Mouse (Mus musculus): ENCODE results near the gene Nol10. TPM values are rescaled to one million over a fixed set of nuclear protein-coding genes. Genes with fewer than 3 reads are reported as not detected.
"Not testable (repeated sequence)": the region's sequence is repeated elsewhere in the genome, so short reads cannot be mapped to it uniquely, and the experiment has no call there.

Nol10 gene
- polyA plus RNA-seq, 1 experiment from 2014 or later: 28.1 TPM

GRCm38 (mm10) chr12:17464550-17464949 is 116.3 kb downstream of the Nol10 start:
- not testable (repeated sequence) for H3K4me3 ChIP-seq (ENCODE audit: low read depth, low read length); H3K9ac ChIP-seq (ENCODE audit: low read depth, low read length); H3K36me3 ChIP-seq (ENCODE audit: control insufficient read depth, insufficient read depth, low read length); ATAC-seq (ENCODE audit: low FRiP score); H3K4me2 ChIP-seq (replicated peaks; ENCODE audit: low read depth, low read length); H3K27ac ChIP-seq (ENCODE audit: low read depth, low read length); H3K9me3 ChIP-seq (ENCODE audit: control insufficient read depth, low read length); H3K27me3 ChIP-seq (ENCODE audit: control insufficient read depth, insufficient read depth, low read length); H3K4me1 ChIP-seq (replicated peaks; ENCODE audit: control insufficient read depth, insufficient read depth, low read length); DNase-seq (ENCODE audit: low spot score)
- WGBS: 87% methylated on average over 5 of the region's 5 CpGs

- Histone ChIP-seq H3K27me3 (ENCODE audit: control insufficient read depth, insufficient read depth, low read length) (no peaks in the 10 kb centered on the region), H3K4me2 (replicated peaks; ENCODE audit: low read depth, low read length) (no peak overlapping the region), H3K4me3 (ENCODE audit: low read depth, low read length) (no peak overlapping the region), H3K9ac (ENCODE audit: low read depth, low read length) (no peak overlapping the region), H3K9me3 (ENCODE audit: control insufficient read depth, low read length) (no peaks in the 10 kb centered on the region), H3K36me3 (ENCODE audit: control insufficient read depth, insufficient read depth, low read length) (no peaks in the 10 kb centered on the region), H3K27ac (ENCODE audit: low read depth, low read length) (no peak overlapping the region), H3K4me1 (replicated peaks; ENCODE audit: control insufficient read depth, insufficient read depth, low read length) (no peaks in the 10 kb centered on the region)
- WGBS: 90% methylated on average over 4 of the region's 4 CpGs
- no peak for DNase-seq (ENCODE audit: low spot score)
- no peak for ATAC-seq (ENCODE audit: low FRiP score)
Measured at GRCm38 (mm10) chr12:17466791-17467190, 118.5 kb downstream of the Nol10 start.

GRCm38 (mm10) chr12:17468359-17468758 is 120.1 kb downstream of the Nol10 start:
- Histone ChIP-seq H3K27ac (ENCODE audit: low read depth, low read length) (no peak overlapping the region), H3K36me3 (ENCODE audit: control insufficient read depth, insufficient read depth, low read length) (no peaks in the 10 kb centered on the region), H3K4me3 (ENCODE audit: low read depth, low read length) (no peak overlapping the region), H3K4me1 (replicated peaks; ENCODE audit: control insufficient read depth, insufficient read depth, low read length) (no peaks in the 10 kb centered on the region), H3K27me3 (ENCODE audit: control insufficient read depth, insufficient read depth, low read length) (no peaks in the 10 kb centered on the region), H3K9ac (ENCODE audit: low read depth, low read length) (no peak overlapping the region), H3K9me3 (ENCODE audit: control insufficient read depth, low read length) (no peaks in the 10 kb centered on the region), H3K4me2 (replicated peaks; ENCODE audit: low read depth, low read length) (no peak overlapping the region)
- DNase-seq (ENCODE audit: low spot score): no peak
- ATAC-seq (ENCODE audit: low FRiP score): no peak
- 61% methylated on average over 3 of the region's 3 CpGs for WGBS

GRCm38 (mm10) chr12:17469869-17470268 is 121.6 kb downstream of the Nol10 start:
- ATAC-seq (ENCODE audit: low FRiP score) (no peak), DNase-seq (ENCODE audit: low spot score) (no peak)

GRCm38 (mm10) chr12:17470528-17470927 is 122.3 kb downstream of the Nol10 start:
- DNase-seq (ENCODE audit: low spot score); H3K27ac ChIP-seq (ENCODE audit: low read depth, low read length); H3K4me1 ChIP-seq (replicated peaks; ENCODE audit: control insufficient read depth, insufficient read depth, low read length); H3K27me3 ChIP-seq (ENCODE audit: control insufficient read depth, insufficient read depth, low read length); H3K4me2 ChIP-seq (replicated peaks; ENCODE audit: low read depth, low read length); ATAC-seq (ENCODE audit: low FRiP score); H3K9ac ChIP-seq (ENCODE audit: low read depth, low read length); H3K4me3 ChIP-seq (ENCODE audit: low read depth, low read length); H3K36me3 ChIP-seq (ENCODE audit: control insufficient read depth, insufficient read depth, low read length); H3K9me3 ChIP-seq (ENCODE audit: control insufficient read depth, low read length): not testable (repeated sequence)

More at GRCm38 (mm10) chr12:17469869-17470268, 121.6 kb downstream of the Nol10 start:
- Histone ChIP-seq H3K4me1 (replicated peaks; ENCODE audit: control insufficient read depth, insufficient read depth, low read length) (no peaks in the 10 kb centered on the region), H3K9me3 (ENCODE audit: control insufficient read depth, low read length) (no peaks in the 10 kb centered on the region), H3K36me3 (ENCODE audit: control insufficient read depth, insufficient read depth, low read length) (no peaks in the 10 kb centered on the region), H3K27ac (ENCODE audit: low read depth, low read length) (no peak overlapping the region), H3K27me3 (ENCODE audit: control insufficient read depth, insufficient read depth, low read length) (no peaks in the 10 kb centered on the region), H3K9ac (ENCODE audit: low read depth, low read length) (no peak overlapping the region), H3K4me2 (replicated peaks; ENCODE audit: low read depth, low read length) (no peak overlapping the region), H3K4me3 (ENCODE audit: low read depth, low read length) (no peak overlapping the region)
- 78% methylated on average over 7 of the region's 7 CpGs for WGBS

GRCm38 (mm10) chr12:17471405-17471804 is 123.1 kb downstream of the Nol10 start:
- Histone ChIP-seq H3K9ac (ENCODE audit: low read depth, low read length) (no peak overlapping the region), H3K9me3 (ENCODE audit: control insufficient read depth, low read length) (no peaks in the 10 kb centered on the region), H3K4me1 (replicated peaks; ENCODE audit: control insufficient read depth, insufficient read depth, low read length) (no peaks in the 10 kb centered on the region), H3K4me3 (ENCODE audit: low read depth, low read length) (no peak overlapping the region), H3K27ac (ENCODE audit: low read depth, low read length) (no peak overlapping the region), H3K4me2 (replicated peaks; ENCODE audit: low read depth, low read length) (no peak overlapping the region), H3K27me3 (ENCODE audit: control insufficient read depth, insufficient read depth, low read length) (no peaks in the 10 kb centered on the region), H3K36me3 (ENCODE audit: control insufficient read depth, insufficient read depth, low read length) (no peaks in the 10 kb centered on the region)
- ATAC-seq (ENCODE audit: low FRiP score) (no peak), DNase-seq (ENCODE audit: low spot score) (no peak)
- WGBS: 87% methylated on average over 1 of the region's 1 CpGs

GRCm38 (mm10) chr12:17473128-17473527 is 124.9 kb downstream of the Nol10 start:
- WGBS: 89% methylated on average over 3 of the region's 3 CpGs

GRCm38 (mm10) chr12:17473862-17474261 is 125.6 kb downstream of the Nol10 start:
- no peak overlapping the region for H3K27ac ChIP-seq (ENCODE audit: low read depth, low read length)
- H3K9ac ChIP-seq (ENCODE audit: low read depth, low read length): no peak overlapping the region
- H3K4me2 ChIP-seq (replicated peaks; ENCODE audit: low read depth, low read length): no peak overlapping the region
- no peak for ATAC-seq (ENCODE audit: low FRiP score)
- H3K4me3 ChIP-seq (ENCODE audit: low read depth, low read length): no peak overlapping the region
- H3K9me3 ChIP-seq (ENCODE audit: control insufficient read depth, low read length): no peaks in the 10 kb centered on the region
- no peaks in the 10 kb centered on the region for H3K36me3 ChIP-seq (ENCODE audit: control insufficient read depth, insufficient read depth, low read length)
- H3K4me1 ChIP-seq (replicated peaks; ENCODE audit: control insufficient read depth, insufficient read depth, low read length): no peaks in the 10 kb centered on the region
- no peak for DNase-seq (ENCODE audit: low spot score)
- WGBS: 84% methylated on average over 3 of the region's 3 CpGs
- no peaks in the 10 kb centered on the region for H3K27me3 ChIP-seq (ENCODE audit: control insufficient read depth, insufficient read depth, low read length)

More at GRCm38 (mm10) chr12:17473128-17473527, 124.9 kb downstream of the Nol10 start:
- ATAC-seq (ENCODE audit: low FRiP score) (no peak), DNase-seq (ENCODE audit: low spot score) (no peak)
- Histone ChIP-seq H3K9ac (ENCODE audit: low read depth, low read length) (no peak overlapping the region), H3K4me3 (ENCODE audit: low read depth, low read length) (no peak overlapping the region), H3K27me3 (ENCODE audit: control insufficient read depth, insufficient read depth, low read length) (no peaks in the 10 kb centered on the region), H3K4me1 (replicated peaks; ENCODE audit: control insufficient read depth, insufficient read depth, low read length) (no peaks in the 10 kb centered on the region), H3K27ac (ENCODE audit: low read depth, low read length) (no peak overlapping the region), H3K36me3 (ENCODE audit: control insufficient read depth, insufficient read depth, low read length) (no peaks in the 10 kb centered on the region), H3K4me2 (replicated peaks; ENCODE audit: low read depth, low read length) (no peak overlapping the region), H3K9me3 (ENCODE audit: control insufficient read depth, low read length) (no peaks in the 10 kb centered on the region)

- Histone ChIP-seq H3K27me3 (ENCODE audit: control insufficient read depth, insufficient read depth, low read length) (no peaks in the 10 kb centered on the region), H3K4me2 (replicated peaks; ENCODE audit: low read depth, low read length) (no peak overlapping the region), H3K9me3 (ENCODE audit: control insufficient read depth, low read length) (no peaks in the 10 kb centered on the region), H3K4me3 (ENCODE audit: low read depth, low read length) (no peak overlapping the region), H3K36me3 (ENCODE audit: control insufficient read depth, insufficient read depth, low read length) (no peaks in the 10 kb centered on the region), H3K4me1 (replicated peaks; ENCODE audit: control insufficient read depth, insufficient read depth, low read length) (no peaks in the 10 kb centered on the region), H3K27ac (ENCODE audit: low read depth, low read length) (no peak overlapping the region), H3K9ac (ENCODE audit: low read depth, low read length) (no peak overlapping the region)
- DNase-seq (ENCODE audit: low spot score) (no peak), ATAC-seq (ENCODE audit: low FRiP score) (no peak)
- 72% methylated on average over 4 of the region's 4 CpGs for whole genome bisulfite sequencing
Measured at GRCm38 (mm10) chr12:17474681-17475080, 126.4 kb downstream of the Nol10 start.
